Mouse (Mus musculus): ENCODE results near the gene Vkorc1l1. TPM values are rescaled to one million over a fixed set of nuclear protein-coding genes. Genes with fewer than 3 reads are reported as not detected.

Gene Vkorc1l1
- total RNA-seq (2023), result 12.2 and 12.8 TPM in 2 replicates

GRCm38 (mm10) chr5:129941495-129942045, at the start of gene Vkorc1l1:
TSS of gene Vkorc1l1 (plus strand) at chr5:129941970.

GRCm38 (mm10) chr5:129895198-129896088, 46.3 kb upstream of the Vkorc1l1 start, which contains the start of gene Zbed5:
TSS of gene Zbed5 (plus strand) at chr5:129895723.

DNA sequence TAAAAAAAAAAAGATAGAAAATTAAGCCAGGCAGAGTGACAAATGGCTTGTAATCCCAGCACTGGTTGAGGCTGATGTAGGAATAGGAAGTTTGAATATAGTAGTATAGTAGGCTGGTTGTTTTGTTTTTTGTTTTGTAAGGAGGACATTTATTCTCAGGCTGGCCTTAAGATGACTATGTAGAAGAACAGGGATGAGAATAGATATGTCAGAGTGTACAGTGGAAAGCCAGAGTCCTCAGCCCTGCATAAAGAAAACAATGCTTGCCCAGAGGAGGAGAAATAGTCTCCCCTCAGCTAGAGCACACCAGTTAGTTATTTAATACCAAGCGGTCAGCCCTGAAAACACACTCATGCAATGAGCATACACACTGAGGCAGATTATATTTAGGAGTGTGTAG, 43.3 kb upstream of the Vkorc1l1 start, which contains the start of gene Phkg1:
TSS of gene Phkg1 (minus strand) at position 101 of the 400 bp plus-strand sequence.

DNA sequence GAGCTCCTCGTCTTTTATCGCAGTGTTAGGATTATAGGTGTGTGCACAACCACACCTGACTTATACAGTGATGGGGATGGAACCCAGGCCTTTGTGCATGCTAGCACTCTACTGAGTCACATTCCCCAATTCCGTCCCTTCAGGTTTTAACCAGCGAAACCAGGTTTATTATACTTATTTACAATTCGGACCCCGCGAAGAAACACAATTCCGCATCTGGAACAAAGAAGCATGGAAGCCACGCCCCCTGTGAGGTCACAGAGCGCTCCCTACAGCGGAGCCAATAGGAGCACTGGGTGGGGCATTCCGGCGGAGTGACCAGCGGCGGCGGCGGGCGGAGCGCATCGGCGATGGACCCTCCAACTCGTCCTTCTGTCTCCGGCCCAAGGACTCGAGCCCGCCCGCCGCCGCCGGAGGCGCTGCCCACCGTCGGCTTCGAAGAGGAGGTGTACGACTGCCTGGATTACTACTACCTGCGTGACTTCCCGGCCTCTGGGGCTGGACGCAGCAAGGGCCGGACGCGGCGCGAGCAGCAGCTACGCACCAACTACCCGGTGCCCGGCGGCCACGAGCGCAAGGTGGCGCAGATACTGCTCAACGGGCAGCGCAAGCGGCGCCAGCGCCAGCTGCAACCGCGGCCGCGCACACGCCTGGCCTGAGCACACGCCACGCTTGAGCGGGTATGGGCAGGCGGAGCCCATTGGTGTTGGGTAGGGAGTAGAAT, 33.4 kb upstream of the Vkorc1l1 start, which contains the start of gene Nupr1l:
TSS of gene Nupr1l (plus strand) at position 299 of the 724 bp plus-strand sequence.

GRCm38 (mm10) chr5:130002301-130003146, 60.8 kb downstream of the Vkorc1l1 start, which contains the start of gene Gusb:
TSS of gene Gusb (minus strand) at chr5:130003049.

GRCm38 (mm10) chr5:130029142-130029897, 87.5 kb downstream of the Vkorc1l1 start, which contains the start of the genes Asl and Crcp:
TSS of gene Asl (minus strand) at chr5:130029247.
TSS of gene Crcp (plus strand) at chr5:130029290.

Other genes with a start within 250 kb of the Vkorc1l1 start
- gene Sept14, start 233.5 kb upstream of the Vkorc1l1 start, total RNA-seq (2023), result not detected in 2 replicates
- 34.5 and 36.1 TPM in 2 replicates for gene Mrps17, start 226.5 kb upstream of the Vkorc1l1 start, total RNA-seq (2023)
- 31.7 TPM in 2 replicates for gene Nipsnap2, start 216.9 kb upstream of the Vkorc1l1 start, total RNA-seq (2023)
- gene Psph, start 154.5 kb upstream of the Vkorc1l1 start, total RNA-seq (2023), result 4.1 and 6.0 TPM in 2 replicates
- gene Sumf2, start 95.0 kb upstream of the Vkorc1l1 start, total RNA-seq (2023), result 2.7 and 3.6 TPM in 2 replicates
- 114 and 116 TPM in 2 replicates for gene Chchd2, start 54.5 kb upstream of the Vkorc1l1 start, total RNA-seq (2023)
- gene Zbed5, start 46.2 kb upstream of the Vkorc1l1 start, total RNA-seq (2023), result not detected in 2 replicates
- gene Phkg1, start 43.4 kb upstream of the Vkorc1l1 start, total RNA-seq (2023), result 0.32 TPM in 1 of 2 replicates, not detected in the other
- gene Nupr1l, start 33.4 kb upstream of the Vkorc1l1 start, total RNA-seq (2023), result 0.50 TPM in 1 of 2 replicates, not detected in the other
- 37.9 and 44.9 TPM in 2 replicates for gene Gusb, start 61.1 kb downstream of the Vkorc1l1 start, total RNA-seq (2023)
- gene Asl, start 87.3 kb downstream of the Vkorc1l1 start, total RNA-seq (2023), result 27.8 and 28.0 TPM in 2 replicates
- 18.8 and 20.6 TPM in 2 replicates for gene Crcp, start 87.3 kb downstream of the Vkorc1l1 start, total RNA-seq (2023)
- gene Tpst1, start 131.4 kb downstream of the Vkorc1l1 start, total RNA-seq (2023), result 1.6 and 1.8 TPM in 2 replicates
- gene Kctd7, start 202.9 kb downstream of the Vkorc1l1 start, total RNA-seq (2023), result 5.1 and 5.3 TPM in 2 replicates
- 220 and 322 TPM in 2 replicates for gene Rabgef1, start 229.8 kb downstream of the Vkorc1l1 start, total RNA-seq (2023)

Data from neutrophil, adult 65 days (primary cell).